Mouse (Mus musculus): ENCODE results near the gene Slc40a1.

Gene Slc40a1

DNA sequence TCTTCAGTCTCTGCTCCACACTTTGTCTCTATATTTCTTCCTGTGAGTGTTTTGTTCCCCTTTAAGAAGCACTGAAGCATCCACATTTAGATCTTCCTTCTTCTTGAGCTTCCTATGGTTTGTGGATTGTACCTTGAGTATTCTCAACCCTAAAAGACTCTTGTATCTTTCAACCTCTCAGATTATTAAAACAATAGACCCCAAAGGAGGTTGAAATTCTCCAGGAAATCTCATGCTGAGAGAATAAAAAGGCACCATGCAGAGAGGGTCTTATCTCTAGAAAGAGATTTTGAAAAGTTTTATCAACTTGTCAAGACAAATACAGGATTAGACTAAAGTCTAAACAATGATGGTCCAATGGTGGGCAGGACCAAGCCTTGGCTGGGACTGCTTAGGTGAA lies 42.9 kb downstream of the Slc40a1 start:
- no peak for DNase-seq (ENCODE audit: low spot score)

DNA sequence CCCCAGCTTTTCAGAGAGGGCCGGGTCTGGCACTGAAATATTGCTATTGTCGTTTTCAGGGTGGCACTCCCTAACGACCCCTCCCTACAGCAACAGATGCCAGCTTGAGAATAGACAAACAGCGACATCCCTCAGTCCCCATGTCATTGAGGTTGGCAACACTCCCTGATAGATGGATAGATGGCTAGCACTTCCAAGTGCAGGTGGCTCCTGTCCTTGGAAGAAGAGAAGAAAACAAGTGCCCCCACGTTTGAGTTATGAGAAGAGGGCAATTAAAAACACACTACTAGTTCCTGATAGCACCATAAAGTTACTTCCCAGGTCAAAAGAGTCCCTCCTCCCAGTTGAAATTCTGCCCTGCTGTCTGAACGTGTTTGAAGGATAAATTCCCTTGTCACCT lies 44.2 kb downstream of the Slc40a1 start:
- no peak for DNase-seq (ENCODE audit: low spot score)

DNA sequence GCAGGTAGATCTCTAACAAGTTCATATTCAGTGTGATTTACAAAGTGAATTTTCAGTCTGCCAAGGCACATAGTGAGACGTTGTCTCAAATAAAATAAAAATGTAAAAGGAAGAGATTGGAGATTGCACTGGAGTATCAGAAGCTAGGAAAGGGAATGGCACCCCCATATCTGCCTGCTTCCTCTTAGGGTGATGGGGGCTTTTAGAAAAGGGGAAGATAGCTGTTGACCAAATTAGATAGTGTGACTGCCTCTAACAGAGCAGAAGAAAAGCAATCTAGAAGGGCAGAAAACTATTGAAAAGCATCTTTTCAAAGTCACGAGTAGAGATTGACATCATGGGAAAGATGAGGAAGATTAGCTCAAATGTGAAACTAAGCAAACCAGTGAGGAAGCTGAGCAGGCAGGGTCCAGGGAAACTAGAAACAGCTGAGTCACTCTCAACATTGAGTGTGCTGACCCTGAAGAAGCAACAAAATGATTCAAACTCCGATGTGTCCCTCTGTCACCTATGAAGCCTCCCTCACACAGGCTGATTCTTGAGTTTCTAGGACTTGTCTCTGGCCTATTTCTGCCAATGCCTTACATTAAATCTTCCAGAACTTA lies 45.0 kb downstream of the Slc40a1 start:
- DNase-seq (ENCODE audit: low spot score) = no peak

DNA sequence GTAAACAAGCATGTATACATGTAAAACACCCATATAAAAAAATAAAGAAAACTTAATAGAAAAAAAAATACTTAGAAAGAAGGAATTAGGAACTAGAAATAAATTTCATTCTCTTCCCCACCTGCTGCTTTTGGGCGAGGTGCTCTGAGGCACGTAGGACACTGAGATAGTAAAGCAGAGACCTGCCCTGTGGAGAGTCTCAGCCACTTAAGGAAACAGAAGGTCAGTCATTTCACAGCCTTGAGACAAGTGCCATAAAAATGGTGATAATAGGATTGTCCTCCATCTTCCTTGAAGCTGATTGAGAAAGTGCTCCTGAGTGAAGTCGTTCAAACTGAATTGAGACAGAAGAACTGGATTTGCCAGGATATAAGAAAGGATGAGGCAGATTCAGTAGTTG lies 48.9 kb downstream of the Slc40a1 start:
- DNase-seq (ENCODE audit: low spot score) = no peak

DNA sequence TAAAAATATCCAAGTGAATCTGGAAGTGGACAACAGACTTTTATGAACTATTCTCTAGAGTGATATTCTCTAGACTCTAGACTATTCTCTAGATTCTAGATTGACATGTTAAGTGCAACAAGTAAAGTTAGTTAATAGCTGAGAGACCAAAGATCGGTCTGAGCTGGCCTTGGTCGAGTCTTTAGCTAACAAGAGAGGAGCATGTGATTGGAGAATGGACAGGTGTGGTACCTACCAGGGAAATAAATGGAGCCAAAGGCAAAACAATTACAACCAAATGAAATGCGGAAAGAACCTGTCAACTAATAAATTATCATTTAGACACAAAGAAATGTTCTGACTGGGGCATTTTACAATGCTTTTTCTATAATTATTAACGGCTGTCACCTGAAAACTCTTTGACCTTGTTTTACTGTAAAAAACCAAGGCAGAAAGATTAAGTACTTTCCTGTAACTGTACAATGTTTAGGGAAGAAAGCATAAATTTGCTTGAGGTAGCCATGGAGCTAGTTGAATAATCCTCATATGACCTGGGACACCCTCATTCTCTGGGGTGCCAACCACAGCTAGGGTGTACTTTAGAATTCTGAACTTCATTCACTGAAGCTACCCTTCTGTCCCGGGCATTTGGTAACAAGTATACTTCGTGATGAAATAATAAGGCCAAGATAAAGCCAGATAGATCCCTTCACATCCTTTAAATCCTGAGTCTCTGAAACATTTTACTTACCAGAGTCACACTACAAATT lies 49.7 kb downstream of the Slc40a1 start:
- no peak for DNase-seq (ENCODE audit: low spot score)

DNA sequence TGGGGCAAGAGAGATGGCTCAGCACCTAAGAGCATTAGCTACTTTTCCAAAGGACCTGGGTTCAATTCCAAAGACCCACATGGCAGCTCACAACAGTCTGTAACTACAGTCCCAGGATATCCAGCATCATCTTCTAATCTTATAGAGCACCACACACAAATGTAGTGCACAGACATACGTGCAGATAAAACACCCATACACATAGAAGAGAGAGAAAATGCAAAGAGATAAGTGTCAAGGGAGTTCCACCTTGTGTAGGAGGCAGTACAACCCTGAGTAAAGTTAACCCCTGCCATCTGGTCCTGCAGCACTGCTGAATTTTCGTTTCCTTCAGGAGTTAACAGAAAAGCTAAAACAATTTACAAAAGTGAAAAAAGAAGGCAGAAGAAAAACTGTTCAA lies 50.7 kb downstream of the Slc40a1 start:
- no peak for DNase-seq (ENCODE audit: low spot score)

DNA sequence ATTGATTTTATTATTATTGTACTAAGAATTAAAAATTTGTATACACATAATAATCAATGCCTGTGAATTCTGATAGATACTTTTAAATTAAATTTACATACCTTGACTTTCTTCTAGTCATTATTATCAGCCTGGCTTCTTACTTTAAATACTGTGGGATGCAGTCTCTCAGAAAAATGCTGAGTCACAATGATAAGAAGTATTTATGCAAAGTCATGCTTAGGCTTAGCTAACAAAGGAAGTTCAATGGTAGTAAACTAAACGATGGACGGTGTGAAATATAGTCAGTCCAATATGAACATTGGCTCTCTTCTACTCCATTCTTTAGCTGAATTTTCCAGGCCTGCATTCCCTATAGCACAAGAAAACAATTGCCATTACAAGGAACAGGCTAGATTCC lies 53.1 kb downstream of the Slc40a1 start:
- DNase-seq (ENCODE audit: low spot score) = no peak

DNA sequence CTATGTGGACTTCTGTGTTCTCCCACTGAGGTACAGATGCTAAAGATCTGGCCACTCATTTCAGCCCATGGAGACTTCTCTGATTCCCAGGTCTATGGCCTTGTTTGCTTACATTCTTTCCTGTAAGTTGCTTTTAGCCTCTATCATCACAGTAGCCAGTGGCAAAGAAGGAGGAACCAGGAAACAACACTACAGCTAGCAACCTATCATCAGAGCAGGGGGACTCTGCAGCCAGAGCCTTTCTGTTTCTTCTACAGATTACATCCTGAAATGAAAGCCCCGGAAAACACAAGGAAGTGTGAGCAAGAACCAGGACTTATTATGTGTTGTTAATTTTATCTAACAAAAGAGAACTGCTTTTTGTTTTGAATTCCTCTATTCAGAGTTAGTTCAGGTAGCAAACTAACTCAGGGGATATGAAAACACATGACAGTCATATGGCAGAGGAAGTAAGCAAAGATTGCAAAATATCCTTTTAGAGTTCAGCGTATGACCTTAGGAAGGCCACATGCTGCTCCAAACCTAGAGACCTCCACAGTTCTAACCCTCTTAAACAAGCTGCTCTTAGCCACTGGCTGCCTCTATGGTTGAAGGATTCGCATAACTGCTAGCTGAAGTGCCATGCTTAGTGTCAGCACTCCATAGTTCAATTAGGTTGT lies 57.7 kb downstream of the Slc40a1 start:
- no peak for DNase-seq (ENCODE audit: low spot score)

DNA sequence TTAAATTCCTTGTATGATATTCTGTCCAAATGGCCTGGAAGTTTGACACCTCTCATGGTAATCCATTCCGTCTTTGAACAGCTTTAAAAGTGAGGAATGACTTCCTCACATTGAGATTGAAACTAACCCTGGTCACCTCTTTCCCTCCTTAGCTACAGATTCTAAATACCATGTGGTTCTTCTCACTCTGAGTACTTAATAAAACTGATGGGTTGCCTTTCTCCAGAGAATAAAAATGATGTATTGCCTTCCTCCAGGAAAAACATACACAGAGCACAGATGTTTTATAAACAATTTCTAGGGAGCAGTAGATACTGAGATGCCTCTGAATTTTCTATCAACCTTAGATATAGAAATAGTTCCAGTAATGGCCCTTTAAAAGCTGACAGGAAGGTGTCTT lies 58.3 kb downstream of the Slc40a1 start:
- no peak for DNase-seq (ENCODE audit: low spot score)

DNA sequence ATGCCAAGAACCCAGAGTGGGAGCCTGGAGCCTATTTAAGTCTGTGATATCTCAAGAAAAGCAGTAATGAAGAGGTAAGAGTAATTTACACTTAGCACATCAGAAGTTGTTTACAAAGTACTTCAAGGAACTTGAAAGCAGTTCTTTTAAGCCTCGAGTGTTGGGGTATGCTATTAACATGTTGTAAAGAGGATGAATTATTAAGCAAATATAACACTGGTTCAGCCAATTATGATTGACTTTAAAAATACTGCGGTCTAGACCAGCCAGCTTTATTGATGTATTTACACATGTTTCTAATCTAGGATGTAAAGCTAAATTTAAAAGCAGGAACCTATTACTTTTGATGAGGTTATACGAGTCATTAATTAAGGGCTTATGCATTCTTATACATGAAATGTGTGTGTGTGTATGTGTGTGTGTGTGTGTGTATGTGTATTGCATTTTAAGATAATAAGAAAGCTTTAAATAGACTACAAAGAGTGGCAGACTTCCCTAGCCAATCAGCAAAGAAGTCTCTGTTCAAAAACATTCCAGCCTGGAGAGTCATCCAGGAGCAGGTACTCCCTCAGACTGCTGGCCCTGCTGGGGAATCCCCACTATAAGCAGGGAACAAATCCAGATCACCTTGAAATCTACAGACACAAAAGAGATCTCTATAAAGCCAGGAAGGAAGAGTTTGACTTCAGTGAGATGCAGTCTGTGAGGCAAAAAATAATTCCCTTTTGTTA lies 59.9 kb downstream of the Slc40a1 start:
- DNase-seq (ENCODE audit: low spot score) = no peak

DNA sequence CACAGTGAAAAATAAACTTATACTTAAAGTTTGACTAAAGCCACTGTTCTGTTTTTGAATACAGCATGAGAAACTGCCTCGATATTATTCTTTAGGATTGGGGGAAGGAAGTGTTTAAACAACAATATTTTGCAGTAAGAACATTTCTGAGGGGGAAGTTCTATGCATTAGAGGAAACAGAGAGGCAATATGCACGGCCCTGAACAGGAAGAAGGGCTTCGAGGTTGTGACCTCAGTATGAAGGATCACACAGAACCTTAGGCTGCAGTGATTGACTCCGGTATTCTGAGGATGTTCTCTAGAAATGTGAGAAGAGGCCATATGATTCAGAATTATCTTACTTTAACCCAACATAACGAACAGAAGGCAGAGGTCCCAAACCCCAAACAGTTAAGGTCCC lies 60.6 kb downstream of the Slc40a1 start:
- no peak for DNase-seq (ENCODE audit: low spot score)

DNA sequence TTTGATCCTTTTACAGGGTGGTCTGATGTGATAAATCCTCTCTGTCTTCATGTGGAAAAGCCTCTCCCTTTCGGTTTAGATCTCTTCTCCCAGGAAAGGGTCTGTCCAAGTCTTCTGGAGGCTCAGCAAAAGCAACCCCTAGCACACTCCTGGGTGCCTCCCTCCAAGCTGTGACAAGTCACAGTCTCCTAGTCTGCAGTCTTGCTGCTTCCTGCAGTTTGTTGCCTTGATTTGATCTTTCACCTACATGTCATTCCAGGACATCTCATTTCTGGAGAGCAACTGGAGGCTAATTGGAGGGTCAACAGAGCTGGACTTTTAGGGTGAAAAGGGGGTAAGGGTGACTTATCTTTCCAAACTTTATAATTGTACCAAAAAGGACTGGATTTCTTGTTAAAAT lies 61.0 kb downstream of the Slc40a1 start:
- DNase-seq (ENCODE audit: low spot score) = no peak

DNA sequence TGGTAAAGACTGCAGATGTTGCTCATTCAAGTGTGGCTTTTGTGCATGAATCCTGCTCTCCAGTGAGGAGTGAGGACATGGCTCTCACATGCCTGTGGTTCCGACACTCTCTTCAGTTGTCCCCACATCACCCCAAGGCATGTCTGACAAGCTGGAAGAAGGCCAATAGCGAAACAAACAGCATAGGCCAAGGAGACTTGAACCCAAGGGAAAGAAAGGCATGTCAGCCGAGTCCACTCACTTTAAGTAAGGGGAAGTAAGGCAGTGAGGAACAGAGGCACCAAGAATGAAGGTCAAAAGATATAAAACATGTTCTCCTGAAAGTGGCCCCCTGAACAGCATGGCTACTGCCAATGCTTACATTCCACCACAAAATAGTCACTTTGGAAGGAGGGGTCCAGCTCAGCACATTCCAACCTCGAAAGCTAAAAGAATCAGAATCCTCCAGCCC lies 61.7 kb downstream of the Slc40a1 start:
- DNase-seq (ENCODE audit: low spot score) = no peak

DNA sequence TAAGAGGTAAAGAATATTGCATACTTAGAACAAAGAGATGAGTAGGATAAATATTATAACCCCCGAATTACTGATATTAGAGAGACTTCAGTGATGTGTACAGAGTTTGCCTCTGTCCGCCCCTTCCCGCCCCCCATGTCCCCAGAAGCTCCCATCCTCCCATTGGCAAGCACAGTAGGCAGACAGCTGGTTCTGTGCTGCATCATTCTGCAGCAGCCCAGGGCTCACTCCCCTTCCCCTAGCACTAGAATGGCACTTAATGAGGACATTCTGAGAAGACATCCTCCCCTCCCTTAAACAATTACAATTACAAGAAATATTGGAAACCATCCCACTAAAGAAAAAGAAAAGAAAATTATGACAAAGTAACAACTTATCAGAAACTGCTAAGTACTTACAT lies 62.7 kb downstream of the Slc40a1 start:
- no peak for DNase-seq (ENCODE audit: low spot score)

DNA sequence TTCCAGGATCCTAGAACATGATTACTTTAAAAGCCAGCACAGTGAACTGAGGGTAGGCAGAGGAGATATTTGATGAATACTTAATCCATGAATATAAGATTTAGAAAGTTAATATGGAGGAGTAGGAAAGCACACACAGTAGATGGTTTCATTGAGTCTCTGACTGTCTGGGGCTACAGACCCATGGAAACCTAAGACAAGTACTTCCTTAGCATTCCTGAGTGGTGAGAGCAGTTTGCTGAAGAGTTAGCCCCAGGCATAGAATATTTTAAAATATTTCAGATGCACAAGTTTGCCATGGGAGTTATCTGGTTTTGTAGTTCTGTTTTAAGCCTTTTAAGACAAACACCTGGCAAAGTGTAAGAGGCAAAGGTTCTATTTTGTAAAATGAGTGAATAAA lies 65.2 kb downstream of the Slc40a1 start:
- no peak for DNase-seq (ENCODE audit: low spot score)

DNA sequence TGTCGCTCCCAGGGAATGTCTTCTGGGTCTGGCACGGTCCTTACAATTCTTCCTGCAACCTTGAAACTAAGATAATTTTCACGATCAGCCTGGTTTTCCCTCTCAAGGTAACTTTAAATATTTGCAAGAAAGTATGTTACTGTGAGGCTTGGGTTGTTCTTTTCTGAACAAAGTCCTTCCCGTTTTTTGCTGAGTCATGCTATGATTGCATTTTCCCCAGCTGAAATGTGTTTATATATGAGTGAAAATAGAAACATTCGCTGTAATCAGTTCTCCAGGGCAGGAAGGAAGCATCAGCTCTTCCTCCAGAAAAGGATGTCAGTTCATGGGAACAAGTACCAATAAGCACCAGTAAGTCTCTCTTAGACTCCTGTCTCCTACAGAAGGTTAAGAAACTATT lies 66.0 kb downstream of the Slc40a1 start:
- no peak for DNase-seq (ENCODE audit: low spot score)
